Mouse (Mus musculus): ENCODE measurements around the gene Il17d.

Gene Il17d

GRCm38 (mm10) chr14:57536820-57537219 lies 12.2 kb downstream of the Il17d start:
- no peak for DNase-seq

DNA sequence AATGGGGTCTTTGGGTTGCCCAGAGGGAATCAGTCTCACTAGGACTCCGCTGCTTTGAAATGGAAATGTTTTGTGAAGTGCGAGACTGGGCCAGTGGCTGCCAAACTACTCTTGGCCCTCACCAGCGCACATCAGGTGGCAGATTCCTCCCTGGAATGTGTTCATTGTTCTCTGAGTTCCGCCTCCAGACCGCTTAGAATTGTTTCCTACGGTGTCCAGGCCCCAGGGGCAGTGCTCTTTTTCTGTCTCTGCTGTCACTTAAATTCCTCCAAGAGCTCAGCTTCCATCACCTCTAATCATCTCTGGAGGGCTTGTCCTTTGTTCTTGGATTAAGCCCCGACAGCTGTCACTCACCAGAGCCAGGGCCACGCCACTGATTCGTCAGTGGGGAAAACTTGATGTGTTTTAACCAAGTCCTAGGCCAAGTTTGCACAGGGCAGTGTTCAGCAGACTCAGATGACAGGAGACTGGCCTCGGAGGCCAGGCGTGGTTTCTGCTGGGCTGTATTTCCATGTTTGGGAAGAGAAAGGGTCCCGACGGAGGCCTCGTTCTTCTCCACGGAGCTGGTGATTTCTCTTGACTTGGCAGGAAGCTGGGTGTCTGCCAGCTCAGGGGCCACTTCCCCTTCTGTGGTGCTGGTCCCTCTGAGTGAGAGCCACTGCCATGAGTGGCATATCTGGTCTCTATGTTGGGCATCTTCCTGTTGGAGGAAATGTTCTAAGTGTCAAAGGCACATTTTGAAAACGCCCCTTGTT lies 12.9 kb downstream of the Il17d start:
- peak; percentile 29 for DNase-seq

GRCm38 (mm10) chr14:57540683-57541082 lies 16.1 kb downstream of the Il17d start:
- DNase-seq, result no peak

DNA sequence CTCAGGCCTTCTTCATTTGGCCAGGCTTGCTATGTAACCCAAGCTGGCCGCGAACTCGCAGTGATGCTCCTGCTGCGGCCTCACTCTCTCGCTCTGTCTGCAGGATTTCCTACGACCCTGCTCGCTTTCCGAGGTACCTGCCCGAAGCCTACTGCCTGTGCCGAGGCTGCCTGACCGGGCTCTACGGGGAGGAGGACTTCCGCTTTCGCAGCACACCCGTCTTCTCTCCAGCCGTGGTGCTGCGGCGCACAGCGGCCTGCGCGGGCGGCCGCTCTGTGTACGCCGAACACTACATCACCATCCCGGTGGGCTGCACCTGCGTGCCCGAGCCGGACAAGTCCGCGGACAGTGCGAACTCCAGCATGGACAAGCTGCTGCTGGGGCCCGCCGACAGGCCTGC lies 17.7 kb downstream of the Il17d start:
- DNase-seq, result no peak

- DNase-seq, result no peak
Observed at GRCm38 (mm10) chr14:57543420-57544039, 19.0 kb downstream of the Il17d start.

GRCm38 (mm10) chr14:57545526-57545925 lies 20.9 kb downstream of the Il17d start:
- no peak for DNase-seq

GRCm38 (mm10) chr14:57546131-57546530 lies 21.6 kb downstream of the Il17d start:
- DNase-seq, result no peak

- DNase-seq, result peak; percentile 44
Observed at GRCm38 (mm10) chr14:57546557-57547021, 22.0 kb downstream of the Il17d start.

DNA sequence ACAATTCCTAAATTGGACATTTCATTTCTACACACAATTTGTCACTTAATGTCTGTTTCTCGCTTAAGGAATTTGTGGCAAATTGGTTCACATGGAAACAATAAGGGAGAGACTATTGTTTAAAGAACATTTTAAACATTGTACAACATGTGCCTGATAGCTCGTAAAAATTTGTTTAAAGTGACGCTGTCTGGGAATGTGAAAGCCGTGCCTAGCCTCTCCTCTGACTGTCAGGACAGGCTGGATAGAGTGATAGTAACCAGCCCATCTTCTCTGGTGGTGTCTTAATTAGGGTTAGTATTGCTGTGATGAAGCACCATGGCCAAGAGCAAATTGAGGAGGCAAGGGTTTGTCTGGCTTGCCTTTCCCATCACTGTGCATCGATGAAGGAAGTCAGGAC lies 22.5 kb downstream of the Il17d start:
- DNase-seq, result no peak

- no peak for DNase-seq
Observed at GRCm38 (mm10) chr14:57552945-57553344, 28.4 kb downstream of the Il17d start.

DNA sequence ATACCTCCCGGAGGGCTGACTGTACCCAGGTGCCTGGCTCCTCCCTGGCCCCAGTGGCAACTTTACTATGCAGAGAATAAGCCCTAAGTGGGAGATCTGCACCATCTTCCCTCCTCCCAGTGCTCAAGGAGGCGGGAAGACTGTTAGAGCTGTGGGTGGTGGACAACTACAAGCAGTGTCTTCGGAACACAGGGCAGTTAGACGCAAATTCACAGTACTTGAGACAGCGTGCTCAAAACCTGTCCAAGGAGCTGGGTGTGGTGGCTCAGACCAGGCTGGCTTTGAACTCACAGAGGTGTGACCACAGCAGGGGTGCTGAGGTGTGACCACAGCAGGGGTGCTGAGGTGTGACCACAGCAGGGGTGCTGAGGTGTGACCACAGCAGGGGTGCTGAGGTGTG lies 29.9 kb downstream of the Il17d start:
- no peak for DNase-seq

DNA sequence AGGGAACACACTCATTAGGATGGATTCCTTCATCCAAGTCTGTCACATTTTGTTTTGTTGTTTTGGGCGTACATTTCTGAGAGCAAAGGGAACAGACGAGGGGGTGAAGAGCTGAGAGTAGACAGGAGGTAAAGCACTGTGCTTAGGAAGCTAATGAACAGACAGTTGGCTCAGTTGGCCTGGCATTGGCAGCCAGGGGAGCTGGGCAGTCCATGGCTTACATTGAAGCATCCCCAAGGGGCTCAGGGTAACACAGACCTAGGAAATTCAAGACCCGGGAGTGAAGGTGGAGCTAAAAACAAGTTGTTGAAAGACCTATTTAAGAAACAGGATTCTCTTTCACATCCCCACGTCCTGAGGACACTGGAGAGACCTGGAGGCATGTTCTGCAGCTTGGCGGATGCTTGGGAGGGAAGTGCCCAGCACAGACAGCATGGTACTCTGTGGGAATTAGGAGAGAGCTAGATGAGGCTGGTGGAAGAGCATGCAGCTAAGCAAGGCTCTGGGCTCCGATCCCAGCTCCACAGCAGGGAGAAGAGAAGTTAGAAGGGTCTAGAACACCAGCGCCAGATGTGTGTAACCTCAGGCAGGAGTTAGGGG lies 31.0 kb downstream of the Il17d start:
- no peak for DNase-seq

DNA sequence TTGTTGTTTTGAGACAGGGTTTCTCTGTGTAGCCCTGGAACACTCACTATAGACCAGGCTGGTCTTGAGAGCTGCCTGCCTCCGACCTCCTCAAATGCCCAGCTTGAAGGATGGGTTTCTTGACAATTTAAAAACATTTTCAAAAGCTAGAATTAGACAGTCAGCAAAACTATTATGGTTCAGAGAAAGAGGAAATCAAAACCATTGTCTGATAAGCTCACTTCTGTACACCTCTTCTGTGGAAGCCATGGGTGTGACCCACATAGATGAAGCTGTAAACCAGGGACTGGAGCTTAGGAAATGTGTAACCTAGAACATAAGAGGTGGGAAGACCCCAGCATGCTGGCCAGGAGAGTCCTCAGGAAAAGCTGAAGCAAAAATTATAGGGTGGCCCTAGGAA lies 32.3 kb downstream of the Il17d start:
- DNase-seq, result no peak

DNA sequence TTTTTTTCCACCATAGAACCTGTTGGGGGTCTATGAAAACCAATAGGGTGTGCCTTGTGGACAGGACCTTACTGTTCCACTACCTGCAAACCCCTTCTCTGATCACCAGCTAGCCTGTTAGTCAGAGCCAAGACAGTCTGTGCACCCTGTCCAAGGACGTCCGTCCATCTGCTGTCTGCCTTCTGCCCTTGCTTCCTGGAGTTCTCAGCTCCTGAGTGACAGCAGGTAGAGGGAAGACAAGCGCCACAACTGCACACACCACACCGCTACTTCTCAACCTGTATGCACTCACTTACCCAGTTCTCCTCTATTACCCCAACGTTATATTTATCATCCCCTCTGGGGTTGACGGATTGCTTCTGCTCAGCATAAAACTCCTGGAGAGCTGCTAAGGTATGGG lies 41.0 kb downstream of the Il17d start:
- DNase-seq, result no peak

- peak; percentile 97 for DNase-seq
Observed at GRCm38 (mm10) chr14:57571155-57572133, 46.9 kb downstream of the Il17d start, which contains the start of gene Eef1akmt1. Gene Eef1akmt1, minus strand, starts transcription at chr14:57571612.

- DNase-seq, result no peak
Observed at GRCm38 (mm10) chr14:57574792-57575587, 50.4 kb downstream of the Il17d start.

DNA sequence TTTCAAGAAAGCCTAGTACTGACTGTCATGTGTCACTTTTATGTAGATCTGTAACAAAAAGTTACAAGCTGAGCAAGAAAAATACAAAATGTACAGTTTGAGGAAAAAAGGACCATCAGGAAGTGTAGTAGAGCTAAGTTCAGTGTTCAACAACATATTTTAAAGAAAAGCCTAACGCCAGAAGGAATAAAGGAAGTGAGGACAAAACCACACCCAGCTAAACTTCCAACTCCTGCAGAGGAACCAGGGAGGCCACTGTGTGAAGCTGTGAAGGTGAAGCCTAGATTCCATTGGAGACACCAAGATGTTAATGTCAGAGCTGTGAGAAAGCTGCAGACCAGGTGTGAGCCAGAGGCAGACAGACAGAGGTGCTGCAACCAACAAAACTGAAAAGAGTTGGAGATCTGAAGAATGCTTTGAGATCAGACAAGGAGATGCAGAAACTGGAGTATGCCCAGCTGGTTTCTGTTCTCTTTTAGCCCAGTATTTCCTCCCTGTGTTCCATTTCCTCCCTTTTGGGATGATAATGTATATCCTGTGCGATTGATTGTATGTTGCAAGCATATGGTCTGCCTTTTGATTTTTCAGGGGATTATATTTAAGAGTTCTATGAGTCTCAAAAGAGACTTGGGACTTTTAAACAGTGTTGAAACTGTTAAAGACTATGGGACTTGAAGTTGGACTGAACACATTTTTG lies 51.9 kb downstream of the Il17d start:
- DNase-seq, result no peak

DNA sequence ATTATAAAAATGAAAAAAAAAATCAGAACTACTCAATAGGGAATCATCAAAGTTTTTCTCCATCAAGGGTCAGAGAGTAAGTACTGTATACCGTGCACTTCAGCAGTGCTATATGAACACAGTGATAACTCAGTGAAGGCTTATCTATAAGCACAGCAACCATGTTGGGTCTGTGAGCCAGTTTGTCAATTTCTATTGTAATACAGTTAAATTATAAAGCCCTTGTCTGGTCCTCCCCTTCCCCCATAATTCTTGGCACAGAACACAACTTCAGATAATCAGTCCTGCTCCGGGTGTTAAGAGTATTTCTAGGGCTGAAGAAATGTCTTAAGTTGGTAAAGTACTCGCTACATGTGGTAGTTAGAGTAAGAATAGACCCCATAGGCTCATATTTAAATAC lies 67.3 kb downstream of the Il17d start:
- no peak for DNase-seq
